Mouse (Mus musculus) testis, adult 2 months (tissue): ENCODE data around the gene Ado.

Experiments
- CTCF ChIP-seq: fragments of 200-500 bp; IDR thresholded peaks from 2 replicates; pipeline ENCODE4 v1.5.1; 2012; ENCODE audit warnings: low read depth, mild to moderate bottlenecking, inconsistent platforms, low read length, moderate library complexity; ENCODE audit not compliant: control insufficient read depth, insufficient read depth, insufficient replicate concordance
- POLR2A ChIP-seq: fragments of 200-500 bp; IDR thresholded peaks from 2 replicates; pipeline ENCODE4 v1.6.1; 2012; ENCODE audit warnings: low read depth, mild to moderate bottlenecking, inconsistent platforms, low read length, moderate library complexity; ENCODE audit not compliant: control insufficient read depth

GRCm38 (mm10) chr10:67569539-67569938 lies 20.8 kb upstream of the Ado start:
- TF ChIP-seq CTCF (no peak), POLR2A (no peak)
